Mouse (Mus musculus) embryonic facial prominence, embryonic 13.5 days (tissue): ENCODE results near the gene Pygl. TPM values are rescaled to one million over a fixed set of nuclear protein-coding genes. Genes with fewer than 3 reads are reported as not detected.

Experiments
- ATAC-seq: fragments of 200-750 bp; cut with Nextera tagmentation; 2 replicates; pipeline ENCODE4 v1.8.0; 2017; ENCODE audit warnings: low read depth; ENCODE audit not compliant: insufficient number of reproducible peaks, insufficient read depth, low FRiP score, low TSS enrichment
- H3K27ac ChIP-seq: fragments of 300-500 bp; sonication (generic); 2 replicates; pipeline ENCODE4 v1.5.1; 2015; ENCODE audit warnings: moderate library complexity, mild to moderate bottlenecking, inconsistent platforms
- H3K27me3 ChIP-seq: fragments of 300-500 bp; sonication (generic); 2 replicates; pipeline ENCODE4 v1.6.1; 2015; ENCODE audit warnings: mild to moderate bottlenecking, inconsistent platforms
- H3K36me3 ChIP-seq: fragments of 300-500 bp; sonication (generic); 2 replicates; pipeline ENCODE4 v1.6.1; 2015; ENCODE audit warnings: mild to moderate bottlenecking, inconsistent platforms
- H3K4me1 ChIP-seq: fragments of 300-500 bp; sonication (generic); 2 replicates; pipeline ENCODE4 v1.6.1; 2015; ENCODE audit warnings: inconsistent platforms
- H3K4me2 ChIP-seq: fragments of 300-500 bp; sonication (generic); 2 replicates; pipeline ENCODE4 v1.6.1; 2015; ENCODE audit warnings: moderate library complexity, mild to moderate bottlenecking, inconsistent platforms
- H3K4me3 ChIP-seq: fragments of 300-500 bp; sonication (generic); 2 replicates; pipeline ENCODE4 v1.5.1; 2015; ENCODE audit warnings: mild to moderate bottlenecking, inconsistent platforms
- H3K9ac ChIP-seq: fragments of 300-500 bp; sonication (generic); 2 replicates; pipeline ENCODE4 v1.6.1; 2015; ENCODE audit warnings: mild to moderate bottlenecking, inconsistent platforms
- H3K9me3 ChIP-seq: fragments of 300-500 bp; sonication (generic); 2 replicates; pipeline ENCODE4 v1.6.1; 2016; ENCODE audit warnings: inconsistent platforms
- WGBS: fragments of 180-500 bp; shearing (Covaris S2); methylation state at CpG from one replicate; pipeline ENCODE4 v1.1.7; 2015; ENCODE audit warnings: mixed read lengths; 5-methylcytosine and 5-hydroxymethylcytosine counted together
- polyA plus RNA-seq: library from polyadenylated mRNA; unstranded; fragments of >200 nt; fragmentation: Nextera tagmentation; extraction: Ambion mirVana; gene quantifications from 2 replicates; pipeline ENCODE4 v1.2.1, GENCODE M21; 2015

Gene Pygl
- polyA plus RNA-seq = 16.3 and 19.7 TPM in 2 replicates

DNA sequence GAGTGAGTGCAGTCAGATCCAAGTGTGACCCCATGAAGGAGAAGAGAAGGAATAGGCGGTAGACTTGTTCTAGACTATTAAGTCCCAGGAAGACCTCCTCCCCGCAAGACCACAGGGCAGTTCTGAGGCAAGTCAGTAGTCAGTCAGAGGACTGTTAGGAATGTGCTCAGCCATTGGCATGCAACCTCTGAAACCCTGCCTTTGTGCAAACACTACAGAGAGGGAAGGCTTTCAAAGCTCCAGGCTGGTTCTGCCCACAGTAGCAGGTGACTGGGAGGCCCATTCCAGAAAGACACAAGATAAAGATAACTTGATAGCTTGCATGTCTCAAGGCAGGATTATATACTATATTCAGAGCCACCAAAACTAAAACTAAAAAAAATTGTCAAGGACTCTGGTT, at the start of gene Pygl:
Gene Pygl (minus strand): TSS at position 195 of the 400 bp plus-strand sequence.
- H3K27me3 ChIP-seq = no peaks in the 10 kb centered on the region
- WGBS = 70% methylated on average over 2 of the region's 2 CpGs
- H3K4me1 ChIP-seq = peaks cover 17% of the 10 kb centered on the region
- no peak within 1 kb of the TSS for H3K9ac ChIP-seq
- no peaks in the 10 kb centered on the region for H3K9me3 ChIP-seq
- no peak within 1 kb of the TSS for H3K4me3 ChIP-seq
- no peaks in the 10 kb centered on the region for H3K36me3 ChIP-seq
- no peak within 1 kb of the TSS for H3K4me2 ChIP-seq
- H3K27ac ChIP-seq = 0 out of 2 replicates have a peak within 1 kb of the TSS, but pooled peaks have one; percentile 16
- no peak for ATAC-seq

DNA sequence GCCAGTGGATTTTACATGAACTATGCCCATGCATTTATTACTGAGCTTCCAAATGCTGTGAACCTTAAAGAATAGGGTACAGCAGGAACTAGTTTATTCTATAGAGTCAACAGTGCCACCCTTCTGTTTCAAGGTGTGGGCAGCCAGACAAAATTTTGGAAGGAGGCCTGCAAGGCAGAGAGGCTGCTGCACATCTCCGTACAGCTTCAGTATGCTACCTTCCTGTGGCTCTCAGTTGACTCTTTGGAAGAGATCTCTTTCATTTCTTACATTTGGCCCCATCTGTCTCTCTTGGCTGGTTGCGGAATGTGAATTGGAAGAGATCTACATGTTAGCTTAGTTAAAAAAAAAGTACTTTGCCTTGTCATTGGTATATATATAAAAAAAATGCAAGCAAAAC, 49.6 kb upstream of the Pygl start:
- 88% methylated on average over 2 of the region's 2 CpGs for WGBS
- no peaks in the 10 kb centered on the region for H3K9me3 ChIP-seq
- H3K27me3 ChIP-seq = no peaks in the 10 kb centered on the region
- H3K9ac ChIP-seq = no peak overlapping the region
- no peak overlapping the region for H3K27ac ChIP-seq
- H3K4me2 ChIP-seq = no peak overlapping the region
- ATAC-seq = no peak
- H3K36me3 ChIP-seq = no peaks in the 10 kb centered on the region
- H3K4me3 ChIP-seq = no peak overlapping the region
- no peaks in the 10 kb centered on the region for H3K4me1 ChIP-seq

DNA sequence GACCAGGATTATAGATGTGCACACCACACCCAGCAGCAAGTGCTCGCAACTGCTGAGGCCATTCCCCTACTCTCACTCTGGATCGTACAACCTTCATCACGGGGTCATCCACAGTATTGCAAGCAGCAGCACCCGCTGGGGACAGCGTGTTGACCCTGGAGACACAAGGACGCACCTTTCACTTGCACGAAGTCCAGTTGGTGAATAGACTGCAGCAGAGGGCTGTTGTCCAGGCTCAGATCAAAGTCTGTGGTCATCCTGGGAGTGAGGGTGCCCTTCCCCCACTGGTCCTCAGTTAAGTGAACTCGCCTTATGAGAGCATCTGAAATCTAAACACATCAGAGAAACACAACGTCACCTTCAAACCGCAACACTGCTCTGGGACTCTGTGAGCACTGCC, 49.1 kb upstream of the Pygl start:
- WGBS = 89% methylated on average over 10 of the region's 10 CpGs
- no peak for ATAC-seq
- Histone ChIP-seq H3K4me3 (no peak overlapping the region), H3K36me3 (no peaks in the 10 kb centered on the region), H3K4me1 (no peaks in the 10 kb centered on the region), H3K4me2 (no peak overlapping the region), H3K9ac (no peak overlapping the region), H3K27ac (no peak overlapping the region), H3K27me3 (no peaks in the 10 kb centered on the region), H3K9me3 (no peaks in the 10 kb centered on the region)

DNA sequence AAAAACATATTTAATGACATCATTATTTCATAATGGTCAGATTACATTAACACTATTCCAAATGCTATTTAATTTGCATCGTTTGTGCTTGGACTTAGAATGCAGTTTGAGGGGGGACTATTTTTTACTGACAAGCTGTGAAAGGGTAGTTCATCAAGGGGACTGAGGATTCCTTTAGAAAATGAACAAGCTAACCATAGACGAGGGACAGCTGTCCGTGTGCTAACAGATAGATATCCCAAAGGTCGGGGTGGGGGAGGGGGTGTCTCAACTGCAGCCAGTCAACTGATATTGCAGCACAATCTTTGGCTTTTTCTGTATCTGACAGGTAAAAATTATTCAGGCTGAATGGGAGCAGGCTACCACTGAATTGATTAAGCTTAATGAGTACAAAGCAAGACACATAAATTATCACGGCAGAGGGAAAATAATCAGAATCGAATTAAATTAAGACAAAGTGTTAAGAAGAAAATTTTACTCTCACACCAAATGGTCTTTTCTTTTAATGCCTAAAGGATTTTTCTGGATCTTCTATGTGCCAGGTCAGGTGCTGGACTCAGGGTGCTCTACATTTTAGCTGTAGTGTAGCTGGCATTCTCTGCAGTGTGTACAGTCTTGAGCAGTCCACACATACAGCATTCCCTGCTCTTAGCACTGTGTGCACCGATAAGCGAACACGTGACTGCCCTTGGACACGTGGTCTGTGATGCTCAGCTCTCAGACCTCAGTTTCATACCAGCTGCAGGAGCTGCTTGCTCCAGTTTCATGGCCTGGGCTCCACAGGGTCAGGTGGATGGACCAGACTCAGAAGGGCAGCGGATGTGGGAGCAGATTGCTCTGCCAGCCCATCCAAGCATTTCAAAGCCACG, 46.0 kb upstream of the Pygl start:
- H3K27me3 ChIP-seq = no peaks in the 10 kb centered on the region
- no peaks in the 10 kb centered on the region for H3K4me1 ChIP-seq
- H3K27ac ChIP-seq = no peak overlapping the region
- no peaks in the 10 kb centered on the region for H3K36me3 ChIP-seq
- WGBS = 66% methylated on average over 12 of the region's 12 CpGs
- no peaks in the 10 kb centered on the region for H3K9me3 ChIP-seq
- no peak overlapping the region for H3K9ac ChIP-seq
- no peak overlapping the region for H3K4me2 ChIP-seq
- no peak for ATAC-seq
- H3K4me3 ChIP-seq = no peak overlapping the region

DNA sequence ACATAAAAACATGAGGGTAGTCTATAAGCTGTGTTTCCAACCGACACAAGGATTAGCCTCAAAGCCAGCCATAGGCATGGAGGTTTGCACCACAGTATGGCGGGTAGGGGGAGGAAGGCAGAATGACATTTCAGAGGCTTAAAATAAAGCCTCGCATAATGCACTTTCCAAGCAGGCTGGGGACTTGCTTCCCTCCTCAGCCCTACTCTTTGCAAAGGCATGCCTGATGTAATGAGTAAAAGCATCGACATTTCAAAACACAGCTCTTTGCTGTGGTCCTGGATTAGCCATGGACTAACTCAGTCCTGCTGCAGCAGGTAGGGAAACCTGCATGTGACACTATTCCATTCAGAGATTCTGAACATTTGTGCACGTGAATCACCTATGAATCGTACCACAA, 38.4 kb upstream of the Pygl start:
- no peak for ATAC-seq
- H3K36me3 ChIP-seq = no peaks in the 10 kb centered on the region
- 0 out of 2 replicates have a peak, but pooled peaks cover 3% of the 10 kb centered on the region for H3K4me1 ChIP-seq
- no peak overlapping the region for H3K4me2 ChIP-seq
- H3K27ac ChIP-seq = no peak overlapping the region
- no peaks in the 10 kb centered on the region for H3K27me3 ChIP-seq
- no peaks in the 10 kb centered on the region for H3K9me3 ChIP-seq
- H3K9ac ChIP-seq = no peak overlapping the region
- 59% methylated on average over 6 of the region's 6 CpGs for WGBS
- H3K4me3 ChIP-seq = no peak overlapping the region

DNA sequence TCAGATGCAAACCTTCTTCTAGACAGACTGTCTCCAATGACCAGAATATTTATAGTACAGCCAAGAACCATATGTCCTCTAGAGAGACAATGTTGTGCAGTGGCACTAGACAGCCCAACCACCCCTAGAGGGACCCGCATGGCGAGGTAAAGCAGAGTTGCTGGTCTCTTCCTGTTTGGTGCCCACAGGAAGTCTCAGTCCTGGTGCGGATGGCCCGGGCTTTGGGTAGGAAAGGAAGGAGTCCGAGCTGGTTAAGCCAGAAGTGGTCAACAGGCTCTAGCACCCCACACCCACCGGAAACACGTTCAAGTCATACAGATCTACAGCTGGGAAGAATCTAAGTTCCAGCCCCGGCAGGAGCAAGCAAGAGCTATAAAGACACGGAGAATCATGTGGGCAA, 36.0 kb upstream of the Pygl start:
- H3K27me3 ChIP-seq = no peaks in the 10 kb centered on the region
- H3K4me2 ChIP-seq = no peak overlapping the region
- no peak overlapping the region for H3K4me3 ChIP-seq
- H3K9ac ChIP-seq = no peak overlapping the region
- no peaks in the 10 kb centered on the region for H3K36me3 ChIP-seq
- no peaks in the 10 kb centered on the region for H3K9me3 ChIP-seq
- no peak for ATAC-seq
- H3K4me1 ChIP-seq = peaks cover 7% of the 10 kb centered on the region; the same call in 1 of the 2 replicates
- H3K27ac ChIP-seq = no peak overlapping the region
- WGBS = 86% methylated on average over 9 of the region's 9 CpGs

DNA sequence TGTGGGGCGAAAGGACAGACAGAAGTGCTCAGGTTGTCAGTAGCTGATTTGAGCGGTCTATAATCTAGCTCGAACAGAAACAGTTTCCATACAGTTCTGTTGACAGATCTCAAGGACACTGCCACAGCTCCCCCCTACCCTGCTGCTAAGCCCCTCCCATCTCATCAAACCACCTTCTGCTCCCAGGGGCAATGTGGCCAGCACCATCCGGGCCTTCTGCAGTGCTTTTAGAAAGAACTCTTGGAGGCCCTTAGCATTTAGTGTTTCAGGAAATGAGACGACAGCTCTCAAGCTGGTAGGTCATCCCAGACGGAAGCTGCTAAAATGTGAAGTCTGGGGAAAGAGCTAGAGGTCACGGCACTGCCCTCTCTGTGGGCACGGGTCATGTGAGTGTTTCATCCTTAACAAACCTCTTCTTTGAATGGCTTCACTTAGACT, 35.2 kb upstream of the Pygl start:
- no peak overlapping the region for H3K9ac ChIP-seq
- no peaks in the 10 kb centered on the region for H3K36me3 ChIP-seq
- H3K27me3 ChIP-seq = no peaks in the 10 kb centered on the region
- no peak overlapping the region for H3K4me3 ChIP-seq
- 31% methylated on average over 8 of the region's 8 CpGs for WGBS
- no peak overlapping the region for H3K27ac ChIP-seq
- no peaks in the 10 kb centered on the region for H3K9me3 ChIP-seq
- no peak overlapping the region for H3K4me2 ChIP-seq
- peaks cover 7% of the 10 kb centered on the region; the same call in 1 of the 2 replicates for H3K4me1 ChIP-seq
- no peak for ATAC-seq

DNA sequence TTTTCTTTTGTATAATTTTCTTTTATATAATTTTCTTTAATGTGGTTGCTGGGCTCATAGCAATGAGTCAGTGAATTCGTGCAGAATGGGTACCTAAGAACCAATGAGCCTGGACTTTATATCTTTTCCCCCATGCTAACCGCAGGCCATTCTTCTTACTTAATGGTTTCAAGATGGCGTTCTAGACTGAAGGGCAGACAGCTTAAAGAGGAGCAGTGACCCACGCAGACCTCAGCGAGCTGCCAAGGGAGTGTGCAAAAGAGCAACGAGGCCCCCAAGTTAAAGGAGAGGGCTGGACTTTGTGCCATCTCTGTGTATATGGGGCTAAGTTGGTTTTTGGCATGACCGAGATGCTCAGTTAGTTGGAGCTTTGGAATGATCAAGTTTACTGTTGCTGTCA, 32.4 kb upstream of the Pygl start:
- Histone ChIP-seq H3K27me3 (no peaks in the 10 kb centered on the region), H3K36me3 (no peaks in the 10 kb centered on the region), H3K9me3 (no peaks in the 10 kb centered on the region), H3K4me1 (peaks cover 4% of the 10 kb centered on the region; the same call in 1 of the 2 replicates), H3K4me3 (no peak overlapping the region), H3K27ac (no peak overlapping the region), H3K9ac (no peak overlapping the region), H3K4me2 (no peak overlapping the region)
- WGBS = 24% methylated on average over 7 of the region's 7 CpGs
- ATAC-seq = no peak

DNA sequence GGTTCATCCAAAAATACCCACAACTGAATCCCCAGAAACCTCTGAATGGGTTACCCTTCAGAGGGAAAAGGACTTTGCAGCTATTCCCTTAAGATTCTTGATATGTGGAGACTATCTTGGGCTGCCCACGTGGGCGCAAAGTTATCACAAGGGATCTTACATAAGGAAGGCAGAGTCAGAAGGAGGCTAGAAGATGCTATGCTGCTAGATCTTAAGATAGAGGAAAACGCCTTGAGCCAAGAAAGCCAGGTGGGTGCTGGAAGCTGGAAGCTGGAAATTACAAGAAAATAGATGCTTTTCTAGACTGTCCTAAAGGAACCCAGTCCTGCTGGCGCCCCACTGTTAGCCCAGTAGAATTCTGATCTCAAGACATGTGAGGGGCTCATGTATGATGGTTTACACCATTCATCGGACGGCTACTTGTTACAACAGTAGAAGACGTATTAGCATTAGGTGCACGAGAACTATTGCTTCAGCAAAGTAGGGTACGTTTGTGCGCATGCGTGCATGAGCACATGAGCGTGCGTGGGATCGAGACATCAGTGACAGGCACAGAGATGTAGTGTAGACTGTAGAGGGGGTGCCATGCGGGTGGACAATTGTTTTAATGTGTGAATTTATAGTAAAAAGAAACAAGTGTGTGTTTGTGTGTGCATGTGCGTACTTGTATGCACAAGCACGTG, 31.1 kb upstream of the Pygl start:
- Histone ChIP-seq H3K9ac (no peak overlapping the region), H3K36me3 (no peaks in the 10 kb centered on the region), H3K4me2 (no peak overlapping the region), H3K4me3 (no peak overlapping the region), H3K27ac (no peak overlapping the region), H3K4me1 (peaks cover 4% of the 10 kb centered on the region; the same call in 1 of the 2 replicates), H3K9me3 (no peaks in the 10 kb centered on the region), H3K27me3 (no peaks in the 10 kb centered on the region)
- no peak for ATAC-seq
- WGBS = 86% methylated on average over 17 of the region's 17 CpGs

DNA sequence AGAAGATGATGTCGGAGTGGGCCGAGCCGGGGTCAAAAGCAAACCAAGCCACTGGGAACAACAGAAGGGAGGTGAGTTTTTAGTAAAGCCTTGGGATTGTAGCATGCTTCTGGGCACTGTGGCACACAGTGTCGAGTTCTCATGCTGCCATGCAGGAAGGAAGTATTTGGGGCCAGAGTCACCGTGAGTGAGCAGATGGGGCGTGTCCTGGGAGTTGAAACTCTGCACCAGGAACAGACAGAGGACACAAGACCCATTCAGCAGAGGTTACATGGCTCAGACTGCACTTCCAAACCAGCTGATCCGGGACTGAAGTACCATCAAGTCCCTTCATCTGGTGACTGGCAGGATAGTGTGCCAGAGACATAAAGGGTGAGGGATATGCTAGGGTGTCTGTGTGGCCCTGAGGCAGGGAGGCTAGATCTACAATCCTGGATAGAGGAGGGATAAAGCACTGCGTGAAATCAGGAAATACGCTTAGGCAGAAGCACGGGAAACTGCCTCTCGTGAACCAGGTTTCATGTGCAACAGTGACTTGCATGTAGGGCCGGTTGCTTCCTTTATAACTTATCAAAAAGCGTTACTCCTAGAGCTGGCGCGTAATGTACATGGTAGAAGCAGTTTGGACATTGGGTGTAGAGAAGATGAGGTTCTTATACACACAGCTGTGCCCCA, 20.1 kb upstream of the Pygl start:
- H3K27ac ChIP-seq = no peak overlapping the region
- peaks cover 22% of the 10 kb centered on the region for H3K4me1 ChIP-seq
- WGBS = 50% methylated on average over 15 of the region's 15 CpGs
- H3K9me3 ChIP-seq = no peaks in the 10 kb centered on the region
- no peak overlapping the region for H3K4me3 ChIP-seq
- H3K9ac ChIP-seq = no peak overlapping the region
- H3K36me3 ChIP-seq = no peaks in the 10 kb centered on the region
- H3K27me3 ChIP-seq = no peaks in the 10 kb centered on the region
- H3K4me2 ChIP-seq = no peak overlapping the region
- no peak for ATAC-seq

DNA sequence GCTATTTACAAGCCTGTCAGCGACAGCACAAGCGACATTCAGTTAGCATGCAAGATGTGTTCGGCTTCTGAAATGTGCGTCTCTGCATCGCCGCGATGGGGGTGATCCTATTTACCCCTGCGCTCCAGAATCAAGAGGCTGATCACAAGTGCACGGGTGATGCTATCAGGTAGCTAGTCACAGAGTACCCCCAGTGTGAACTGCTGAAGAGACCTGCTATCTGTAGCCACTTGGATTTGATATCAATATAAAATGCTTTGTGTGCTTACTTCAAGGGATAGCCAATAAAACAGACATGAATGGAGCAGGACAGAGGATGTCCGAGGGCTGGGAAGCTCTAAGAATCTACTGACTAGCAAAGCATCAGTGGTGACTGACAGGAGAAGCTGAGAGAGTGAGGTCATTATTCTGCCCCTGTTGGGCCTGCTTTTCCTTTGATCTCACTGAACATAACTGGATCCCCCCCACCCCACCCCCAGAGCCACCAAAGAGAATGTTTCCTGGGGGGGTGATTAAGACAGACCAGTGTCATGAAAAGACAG, 18.4 kb upstream of the Pygl start:
- Histone ChIP-seq H3K27ac (no peak overlapping the region), H3K4me3 (no peak overlapping the region), H3K36me3 (no peaks in the 10 kb centered on the region), H3K9me3 (no peaks in the 10 kb centered on the region), H3K9ac (no peak overlapping the region), H3K27me3 (no peaks in the 10 kb centered on the region), H3K4me2 (no peak overlapping the region), H3K4me1 (peaks cover 18% of the 10 kb centered on the region)
- no peak for ATAC-seq
- 85% methylated on average over 10 of the region's 10 CpGs for WGBS
